Mouse (Mus musculus) hematopoietic stem cell, adult 5-6 weeks (primary cell): ENCODE data around the gene Vamp9. TPM values are rescaled to one million over a fixed set of nuclear protein-coding genes. Genes with fewer than 3 reads are reported as not detected.
A peak's percentile ranks its signal among the peaks of the same experiment; 100 is the strongest.

ENCODE experiments used
- ATAC-seq, 2 experiments: fragments of 125-278 bp in 1 of 2; replicated peaks in 1 of 2; 2 replicates each; pipeline ENCODE4 v1.8.0; 2016 to 2017; ENCODE audit warnings: inconsistent platforms in 2 of 2, mild to moderate bottlenecking in 2 of 2, moderate number of reproducible peaks in 2 of 2, low read depth in 1 of 2, moderate TSS enrichment in 1 of 2; ENCODE audit not compliant: low FRiP score in 2 of 2, poor library complexity in 2 of 2, severe bottlenecking in 2 of 2, insufficient read depth in 1 of 2, low TSS enrichment in 1 of 2
- total RNA-seq: library from RNA; stranded (forward); fragments of 172-1452, 232-1000 nt; gene quantifications from 2 replicates; pipeline ENCODE4 v1.2.3, GENCODE M21; 2017

Gene Vamp9
- total RNA-seq, 1 experiment from 2014 or later, result not detected

DNA sequence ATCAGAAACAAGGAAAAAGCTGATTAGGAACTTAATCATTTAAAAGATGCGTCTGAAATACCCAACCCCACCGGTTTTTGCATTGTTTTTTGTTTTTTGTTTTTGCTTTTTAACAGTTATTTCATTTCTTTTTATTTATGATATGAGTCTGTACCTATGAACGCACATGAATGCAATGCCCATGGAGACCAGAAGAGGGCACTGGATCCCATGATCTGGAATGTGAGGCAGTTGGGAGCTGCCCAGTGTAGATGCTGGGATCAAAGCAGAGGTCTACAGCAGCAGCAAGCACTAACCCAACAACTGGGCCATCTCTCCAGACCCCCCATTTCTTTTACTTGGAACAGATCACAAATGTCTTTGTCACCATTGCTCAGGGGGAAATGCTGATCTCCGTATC lies 21.9 kb downstream of the Vamp9 start:
- ATAC-seq, result peak; percentile 37 to 64; a peak in 3 of 4 replicates

DNA sequence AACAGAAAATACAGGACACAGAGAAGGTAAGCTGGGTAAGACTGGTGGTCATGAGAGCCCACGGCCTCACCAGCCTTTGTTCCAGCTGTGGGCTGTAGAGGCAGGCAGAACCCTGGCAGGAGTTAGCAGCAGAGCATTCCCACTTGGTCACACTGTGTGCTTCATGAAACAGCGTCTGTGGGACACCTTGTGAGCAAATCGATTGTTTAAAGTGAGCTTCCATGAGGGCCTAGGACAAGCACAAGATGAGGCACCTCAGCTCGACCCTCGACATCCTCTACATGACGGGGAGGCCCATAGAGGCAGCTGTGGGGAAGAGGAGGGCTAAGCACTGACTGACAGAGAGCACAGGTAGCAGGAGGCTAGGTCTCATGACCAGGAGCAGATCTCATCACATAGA lies 25.9 kb downstream of the Vamp9 start:
- no peak for ATAC-seq

GRCm38 (mm10) chr5:99939440-99939839 lies 33.4 kb downstream of the Vamp9 start:
- no peak for ATAC-seq

DNA sequence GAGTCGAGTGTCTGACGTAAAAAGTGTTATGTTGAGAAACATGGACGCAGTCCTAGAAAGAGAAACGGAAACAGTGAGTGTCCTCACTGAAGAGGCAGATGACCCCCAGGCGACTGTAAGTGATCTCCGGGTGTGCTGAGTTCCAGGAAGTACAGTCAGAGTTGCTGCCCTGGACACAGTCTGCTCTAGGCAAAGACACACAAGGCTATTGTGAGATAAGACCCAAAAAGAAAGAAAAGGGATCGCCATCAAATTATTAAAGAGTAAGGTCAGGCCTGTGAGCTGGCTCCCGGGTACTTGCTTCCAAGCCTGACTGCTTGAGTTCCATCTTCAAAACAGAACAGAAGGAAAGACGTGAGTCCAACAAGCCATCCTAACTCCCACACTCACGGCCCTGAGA lies 35.2 kb downstream of the Vamp9 start:
- no peak for ATAC-seq

DNA sequence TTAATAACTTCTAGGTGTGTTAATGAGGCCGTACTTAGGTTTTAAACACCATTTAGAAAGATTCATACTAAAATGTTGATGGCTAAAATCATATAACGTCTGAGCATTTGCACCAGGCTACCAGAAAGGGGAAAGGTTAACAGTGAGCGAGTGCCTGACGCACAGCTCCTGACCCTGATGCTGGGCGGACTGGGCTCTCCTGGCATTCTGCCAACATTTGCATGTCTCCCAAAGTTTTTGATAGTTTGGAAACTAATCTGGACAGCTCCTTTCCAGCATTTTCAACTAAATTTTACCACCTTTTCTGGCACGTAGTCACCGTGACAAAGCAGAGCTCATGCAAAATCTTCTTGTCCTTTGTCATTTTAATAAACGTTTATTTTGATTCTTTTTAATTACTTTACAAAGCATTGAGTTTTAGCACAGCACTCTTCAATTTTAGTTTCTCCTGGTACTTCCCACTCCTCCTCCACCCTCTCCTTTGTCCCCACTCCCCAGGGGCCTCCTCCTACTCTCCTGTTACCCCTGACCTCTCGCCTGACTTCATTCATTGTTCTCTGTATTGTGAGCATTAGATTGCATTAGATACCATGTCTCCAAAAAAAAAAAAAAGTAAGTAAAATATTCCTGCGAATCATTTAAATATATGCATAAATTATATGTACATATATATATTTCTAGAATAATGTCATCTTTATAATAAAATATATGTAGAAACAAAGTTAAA lies 35.9 kb downstream of the Vamp9 start:
- ATAC-seq, result no peak

DNA sequence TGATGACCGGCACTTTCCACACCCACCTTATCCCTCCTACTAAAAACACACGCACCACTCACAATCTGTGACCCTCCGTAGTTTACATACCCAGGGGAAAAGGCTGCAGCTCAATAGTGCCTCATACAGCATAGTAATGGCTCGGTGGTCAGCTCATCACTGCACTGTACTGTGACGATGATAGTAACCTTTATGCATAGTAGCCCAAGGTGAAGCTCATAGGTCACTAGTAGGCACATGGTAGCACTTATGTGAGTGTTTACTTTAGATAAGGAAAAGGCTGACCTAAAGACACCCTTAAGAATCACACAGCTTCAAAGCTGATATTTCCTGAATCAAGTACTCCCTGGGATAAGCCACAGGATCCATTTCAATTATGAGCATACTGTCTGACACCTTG lies 46.5 kb downstream of the Vamp9 start:
- no peak for ATAC-seq

- ATAC-seq, result no peak
Measured at GRCm38 (mm10) chr5:99953883-99954282, 47.8 kb downstream of the Vamp9 start.

DNA sequence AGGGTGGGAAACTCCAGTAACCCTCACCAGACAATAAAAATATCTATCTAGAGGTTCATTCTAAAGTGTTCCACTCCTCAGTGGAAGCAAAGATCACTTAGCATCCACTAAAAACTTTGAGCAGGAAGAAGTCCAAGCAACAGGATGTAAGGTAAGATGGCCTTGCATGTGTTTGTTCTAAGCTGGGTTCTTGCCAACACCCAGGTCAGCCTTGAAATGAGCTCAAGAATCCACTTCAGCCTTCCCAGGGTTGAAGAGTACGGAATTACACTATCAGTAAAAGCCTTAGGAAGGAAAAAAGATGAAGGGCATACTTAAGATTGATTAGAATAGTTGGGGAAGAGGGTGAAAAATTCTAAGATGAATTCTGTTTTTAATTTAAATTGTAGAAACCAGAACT lies 52.6 kb downstream of the Vamp9 start:
- no peak for ATAC-seq

GRCm38 (mm10) chr5:99959236-99959936 lies 53.3 kb downstream of the Vamp9 start:
- ATAC-seq, result no peak

DNA sequence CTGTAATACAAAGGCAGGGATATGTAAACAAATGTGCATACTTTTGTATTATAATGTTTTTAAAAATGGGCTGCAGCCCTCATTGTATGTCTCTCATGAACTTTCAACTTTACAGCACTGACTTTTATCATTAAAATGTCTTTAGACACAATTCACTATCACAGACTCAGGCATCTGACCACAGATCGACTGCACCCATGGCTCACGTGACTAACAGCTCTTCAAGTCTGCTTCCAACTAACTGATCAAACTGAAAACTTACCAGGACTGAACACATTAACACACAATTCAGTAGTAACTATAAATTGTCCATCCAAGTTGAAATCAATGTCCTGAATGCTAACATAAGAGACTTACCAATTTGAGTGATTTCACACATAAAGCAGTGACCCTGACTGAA lies 53.9 kb downstream of the Vamp9 start:
- ATAC-seq, result no peak; a peak in 1 of 4 replicates

DNA sequence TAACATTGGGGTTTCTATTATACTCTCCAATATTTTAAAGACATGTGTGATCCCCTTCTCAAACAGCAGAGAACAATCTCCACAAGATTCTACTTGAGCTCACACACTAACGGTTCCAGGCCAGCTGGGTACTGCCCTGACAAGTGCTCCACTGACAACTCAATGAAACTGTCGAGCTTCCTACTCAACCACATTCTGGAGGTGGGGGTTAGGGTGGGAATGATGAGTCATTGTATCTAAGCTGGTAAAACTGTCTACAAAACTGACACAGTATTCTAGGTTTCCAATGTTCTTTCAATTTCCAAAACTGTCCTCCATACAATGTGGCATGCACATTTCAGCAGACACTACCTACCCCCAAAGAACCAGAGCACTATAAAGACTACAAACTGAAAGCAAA lies 67.9 kb downstream of the Vamp9 start:
- ATAC-seq, result peak; percentile 29 to 33; a peak in 3 of 4 replicates

DNA sequence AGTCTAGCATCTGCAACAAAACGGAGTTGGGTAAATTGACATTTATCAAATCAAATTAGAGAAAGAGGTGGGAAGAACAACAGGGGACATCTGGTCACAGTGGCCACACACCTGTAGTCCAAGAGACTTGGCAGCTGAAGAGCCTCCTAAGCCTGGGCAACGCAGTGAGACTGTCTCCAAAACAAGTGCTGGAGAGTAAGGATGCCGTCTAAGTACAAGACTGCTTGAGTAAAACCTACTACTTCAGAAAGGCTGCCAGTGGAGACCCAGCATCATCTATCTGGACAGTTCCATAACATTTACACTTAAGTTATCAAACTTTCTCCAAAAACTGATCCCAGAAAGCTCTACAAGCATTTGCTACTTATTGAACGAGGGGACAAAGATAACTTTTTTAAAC lies 69.0 kb downstream of the Vamp9 start:
- ATAC-seq, result no peak

DNA sequence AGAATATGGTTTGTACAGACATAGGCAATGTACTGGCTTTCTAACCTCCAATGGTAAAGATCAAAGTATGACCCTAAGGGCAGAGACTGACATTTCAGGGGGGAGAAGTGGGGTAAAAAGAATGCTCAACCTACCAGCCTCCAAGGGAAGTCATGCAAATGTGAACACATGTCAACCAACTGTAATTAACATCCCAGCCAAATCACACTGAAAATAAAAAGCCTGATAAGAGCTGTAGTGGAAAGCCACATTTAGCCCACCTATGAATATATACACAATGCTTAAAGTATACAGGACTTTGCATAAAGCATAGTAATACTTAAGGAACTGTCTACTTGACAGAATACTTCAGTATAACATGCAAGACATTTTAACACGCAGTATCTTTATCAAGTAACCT lies 69.7 kb downstream of the Vamp9 start:
- no peak for ATAC-seq

- ATAC-seq, result no peak
Measured at GRCm38 (mm10) chr5:99976334-99976955, 70.4 kb downstream of the Vamp9 start.

GRCm38 (mm10) chr5:99977516-99978301 lies 71.7 kb downstream of the Vamp9 start:
- ATAC-seq, result peak; percentile 19 to 48; a peak in 3 of 4 replicates

GRCm38 (mm10) chr5:99978699-99979442 lies 72.8 kb downstream of the Vamp9 start, which contains the start of the genes Hnrnpd and 4930524J08Rik:
Gene Hnrnpd (minus strand): TSS chr5:99978938.
Gene 4930524J08Rik (plus strand): TSS chr5:99979061.
- peak; percentile 84 to 87 for ATAC-seq

DNA sequence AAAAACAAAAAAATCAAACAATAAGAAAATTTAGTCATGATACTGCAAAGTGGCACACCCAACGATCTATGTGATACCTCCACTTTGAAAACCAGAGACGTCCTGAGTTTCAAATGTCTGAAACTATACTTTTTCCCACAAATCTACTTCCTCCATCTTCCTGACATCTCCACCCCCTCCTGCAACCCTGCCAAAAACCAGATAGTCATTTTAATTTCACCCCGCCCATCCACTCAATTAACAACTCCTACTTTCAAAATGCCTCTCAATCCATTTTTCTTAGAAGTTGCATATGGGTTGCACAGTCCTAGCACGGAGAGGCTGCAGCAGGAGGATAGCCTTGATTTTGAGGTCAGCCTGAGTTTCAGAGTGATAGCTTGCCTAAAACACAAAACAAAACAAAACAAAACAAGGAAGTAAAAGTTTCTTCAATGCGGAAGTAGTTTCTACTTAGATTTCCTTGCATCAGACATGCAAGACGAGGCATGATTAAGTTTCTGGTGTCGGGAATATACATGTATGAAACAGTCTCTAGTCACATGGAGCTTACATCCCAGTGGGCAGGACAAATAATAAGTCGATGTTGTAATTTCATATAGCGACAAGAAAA lies 77.5 kb downstream of the Vamp9 start:
- ATAC-seq, result no peak
